Mouse (Mus musculus) kidney, adult 9 months (tissue): ENCODE data around the gene 4931417E11Rik.

Source experiments
- DNase-seq: peaks from one replicate; pipeline ENCODE4 v3.0.0; 2022

The 4931417E11Rik gene

GRCm38 (mm10) chr6:73469567-73469966 lies at the start of gene 4931417E11Rik:
4931417E11Rik (minus strand) TSS chr6:73469667.
- DNase-seq = no peak

- peak; percentile 52 for DNase-seq
These were observed 48.4 kb upstream of the 4931417E11Rik start for GRCm38 (mm10) chr6:73517818-73518396.

DNA sequence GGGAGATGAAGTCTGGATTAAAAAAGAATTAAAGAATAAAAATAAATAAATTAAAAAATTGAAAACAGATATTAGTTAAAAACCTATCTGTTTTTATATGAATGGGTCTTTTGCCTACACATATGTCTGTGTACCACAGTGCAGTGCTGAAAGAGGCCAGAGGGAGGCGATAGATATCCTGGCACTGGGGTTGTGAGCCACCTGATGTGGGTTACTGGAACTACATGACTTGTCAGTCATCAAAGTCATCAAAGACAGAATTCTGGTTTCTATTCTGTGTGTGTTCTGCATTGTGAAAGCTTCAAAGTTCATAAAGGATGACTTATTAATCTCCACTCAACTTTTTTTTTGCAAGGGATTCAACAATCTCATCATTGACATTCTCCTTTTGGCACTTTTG lies 43.4 kb upstream of the 4931417E11Rik start:
- DNase-seq = peak; percentile 61

DNA sequence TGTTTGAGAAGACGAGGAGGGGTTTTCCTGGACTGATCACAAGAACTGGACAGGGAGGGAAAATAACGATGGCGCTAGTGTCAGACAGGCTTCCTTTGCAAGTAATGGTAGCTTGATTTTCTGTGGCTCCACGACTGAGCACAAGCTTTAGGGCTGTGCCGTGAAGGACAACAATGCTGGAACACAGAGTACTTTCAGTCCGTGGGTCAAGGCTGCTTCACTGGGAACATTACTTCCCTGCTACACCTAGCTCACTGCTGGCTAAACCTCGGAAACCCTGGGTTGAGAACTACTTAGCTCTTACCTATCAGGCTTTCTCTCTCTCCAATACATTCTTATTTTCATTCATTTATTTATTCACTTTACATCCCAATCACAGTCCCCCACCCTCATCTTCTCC lies 30.2 kb upstream of the 4931417E11Rik start:
- DNase-seq = no peak

- no peak for DNase-seq
These were observed 27.9 kb upstream of the 4931417E11Rik start for GRCm38 (mm10) chr6:73497321-73497720.

- no peak for DNase-seq
These were observed 21.1 kb upstream of the 4931417E11Rik start for GRCm38 (mm10) chr6:73490524-73490923.

DNA sequence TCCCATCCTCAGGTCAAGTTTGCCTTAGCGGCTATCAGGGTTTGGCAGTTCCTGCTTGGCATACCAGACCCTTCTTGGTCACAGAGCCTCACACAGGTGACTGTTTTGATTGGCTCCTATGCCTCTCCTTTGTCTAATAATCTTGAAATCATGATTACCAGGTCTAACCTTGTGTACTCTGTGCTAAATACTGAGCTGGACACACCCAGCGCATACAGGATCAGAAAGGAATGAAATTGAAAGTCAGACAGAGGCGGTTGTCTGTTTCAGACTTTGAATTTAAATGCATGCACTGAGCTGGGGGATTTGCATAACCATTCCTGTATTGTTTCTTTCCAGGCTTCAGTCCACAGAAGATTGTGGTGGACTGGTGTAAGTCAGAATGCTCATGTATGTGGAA lies 16.1 kb upstream of the 4931417E11Rik start:
- DNase-seq = no peak

- peak; percentile 82 for DNase-seq
These were observed 3.4 kb downstream of the 4931417E11Rik start for GRCm38 (mm10) chr6:73466084-73466483.

DNA sequence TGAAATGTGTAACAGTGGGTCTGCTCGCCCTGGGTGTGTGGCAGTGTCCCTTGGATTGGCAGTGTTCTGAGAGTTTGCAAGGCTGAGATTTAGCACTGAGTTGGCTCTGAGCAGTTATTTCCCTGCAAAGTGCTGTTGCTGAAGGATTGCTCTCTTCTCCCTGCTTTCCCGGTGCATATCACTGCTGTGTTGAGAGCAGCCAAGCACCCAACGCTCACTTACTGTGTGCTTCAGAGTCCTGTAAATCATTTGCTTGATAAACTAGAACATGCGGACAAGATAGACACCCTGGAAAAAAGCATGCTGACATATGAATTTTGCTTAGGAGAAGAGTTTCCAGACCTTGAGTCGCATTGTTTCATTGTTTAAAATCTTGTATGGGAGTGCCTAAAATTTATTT lies 6.9 kb downstream of the 4931417E11Rik start:
- DNase-seq = peak; percentile 66

GRCm38 (mm10) chr6:73433912-73434311 lies 35.6 kb downstream of the 4931417E11Rik start:
- DNase-seq = no peak

- no peak for DNase-seq
These were observed 40.7 kb downstream of the 4931417E11Rik start for GRCm38 (mm10) chr6:73428618-73429336.

GRCm38 (mm10) chr6:73427273-73427812 lies 42.1 kb downstream of the 4931417E11Rik start:
- no peak for DNase-seq
